Mouse (Mus musculus) fibroblast of lung, adult 2 months (primary cell): ENCODE measurements at regions not wholly inside any gene's neighbourhood (a gene's known extent, or its start where the extent isn't known, plus 50 kb on each side); places are given as distances from the start of the nearest gene placed in this dataset.

Source experiments
- DNase-seq: peaks from one replicate; pipeline ENCODE4 v3.0.0-alpha.2; 2011; ENCODE audit warnings: low read depth

DNA sequence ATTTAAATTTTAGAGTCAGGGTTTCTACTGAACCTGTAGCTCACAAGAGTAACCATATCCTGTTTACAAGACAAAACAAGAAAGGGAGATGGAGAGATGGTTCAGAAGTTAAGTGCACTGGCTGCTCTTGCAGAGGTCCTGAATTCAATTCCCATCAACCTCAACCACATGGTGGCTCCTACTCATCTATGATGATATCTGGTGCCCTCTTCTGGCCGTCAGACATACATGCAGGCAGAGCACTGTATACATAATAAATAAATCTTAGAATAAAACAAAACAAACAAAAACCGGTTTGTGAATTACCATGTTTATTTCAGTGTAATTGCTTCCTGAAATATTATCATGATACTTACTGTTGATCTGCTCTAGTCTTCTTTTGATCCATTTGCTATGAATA is 845.4 kb downstream of the Pcdh18 start:
- DNase-seq: no peak

DNA sequence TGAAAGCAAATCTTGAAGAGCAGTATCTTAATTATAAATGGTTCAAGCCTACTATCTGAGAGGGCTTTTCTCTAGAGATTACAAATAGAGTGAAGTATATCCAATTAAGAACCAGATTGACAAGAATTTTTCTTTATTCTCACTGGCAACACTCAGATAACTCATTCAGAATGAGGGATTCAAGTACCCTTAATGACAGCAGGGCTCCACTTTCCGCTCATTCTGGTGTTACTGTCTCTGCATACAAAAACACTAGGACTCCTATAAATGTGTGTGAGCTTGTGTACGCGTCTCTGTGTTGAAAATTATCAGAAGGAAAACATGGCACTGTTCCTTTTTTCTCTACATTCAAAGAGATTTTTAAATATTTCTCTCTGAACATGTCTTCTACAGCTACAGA is 866.7 kb downstream of the Pcdh18 start:
- DNase-seq: no peak

DNA sequence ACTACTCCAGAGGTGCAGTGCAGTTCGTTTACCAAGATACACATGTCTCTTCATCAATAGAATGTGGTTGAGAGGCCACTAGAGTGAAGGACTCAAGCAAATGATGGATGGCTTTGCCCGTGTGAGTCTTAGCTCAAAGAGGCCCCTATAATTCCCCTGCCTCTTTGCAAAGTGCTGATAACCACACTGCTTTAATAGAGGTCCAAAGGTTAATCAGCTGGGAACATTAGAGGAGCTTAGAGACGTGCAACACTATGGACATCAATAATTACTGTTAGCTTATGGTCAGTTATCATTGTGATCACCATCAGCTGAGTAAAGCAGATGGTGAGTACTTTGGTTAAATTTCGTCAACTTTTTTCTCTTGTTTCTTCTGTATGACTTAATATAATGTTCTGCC is 869.2 kb downstream of the Pcdh18 start:
- no peak for DNase-seq

DNA sequence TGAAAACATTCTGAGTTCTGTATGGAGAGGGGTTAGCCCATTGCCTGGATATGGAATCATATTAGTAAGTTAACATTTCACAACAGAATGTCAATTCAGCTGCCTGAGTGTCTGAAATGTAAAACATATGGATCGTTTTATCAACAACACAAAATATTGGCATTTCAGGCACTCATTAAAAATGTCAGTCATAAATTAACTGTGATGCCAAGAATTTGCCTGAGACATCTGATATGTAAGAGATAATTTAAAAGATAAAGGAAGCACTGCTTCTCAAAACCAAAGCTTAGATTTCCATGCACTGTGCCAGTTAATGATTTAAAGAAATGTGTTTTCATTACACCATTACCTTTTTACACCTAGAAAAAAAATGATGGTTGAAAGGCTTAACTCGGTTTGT is 887.6 kb downstream of the Pcdh18 start:
- DNase-seq: no peak

DNA sequence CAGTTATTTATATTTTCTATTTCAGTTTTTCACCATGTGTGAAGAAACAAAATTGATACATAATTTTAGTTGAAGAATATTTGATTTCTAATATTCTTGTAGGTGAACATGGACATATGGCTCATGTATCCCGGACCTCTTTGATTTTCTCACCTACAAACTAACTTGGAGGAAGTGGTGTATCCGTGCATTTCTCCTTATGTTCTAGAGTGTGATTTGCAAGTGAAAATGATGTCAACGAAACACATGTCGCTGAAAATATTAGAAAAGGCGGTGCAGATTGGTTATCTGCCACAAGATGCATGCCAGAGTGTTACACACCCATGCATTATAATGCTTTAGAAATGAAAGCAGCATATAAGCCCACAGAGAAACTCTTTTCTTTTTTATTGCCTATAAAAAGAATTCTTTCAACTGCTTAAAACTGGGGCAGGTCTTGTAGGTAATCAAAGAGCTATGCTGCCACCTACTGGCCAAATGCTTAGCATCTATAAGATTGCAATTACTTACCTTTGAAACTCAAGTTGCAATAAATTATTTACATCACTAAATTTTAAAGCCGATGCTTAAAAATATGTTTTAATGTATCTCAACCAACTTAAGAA is 911.0 kb downstream of the Pcdh18 start:
- DNase-seq: peak; percentile 26

DNA sequence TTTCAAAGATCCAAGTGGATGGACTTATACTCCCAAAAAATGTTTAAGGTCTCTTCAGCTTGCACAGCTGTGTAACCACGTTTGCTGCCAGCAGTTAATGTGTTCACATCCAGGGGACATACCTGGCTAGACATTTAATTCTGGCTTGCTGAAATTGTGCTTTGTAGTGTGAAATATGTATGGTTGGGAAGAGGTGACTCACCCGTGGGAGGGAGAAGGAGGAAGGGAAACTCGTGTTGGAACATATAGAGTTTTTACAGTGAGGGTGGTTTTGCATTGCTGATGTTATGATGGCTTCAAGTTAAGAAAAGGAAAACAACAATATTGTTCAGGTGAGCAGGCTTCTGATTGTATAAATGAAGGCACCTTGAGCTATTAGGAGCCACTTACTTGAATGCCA is 916.4 kb downstream of the Pcdh18 start:
- no peak for DNase-seq

DNA sequence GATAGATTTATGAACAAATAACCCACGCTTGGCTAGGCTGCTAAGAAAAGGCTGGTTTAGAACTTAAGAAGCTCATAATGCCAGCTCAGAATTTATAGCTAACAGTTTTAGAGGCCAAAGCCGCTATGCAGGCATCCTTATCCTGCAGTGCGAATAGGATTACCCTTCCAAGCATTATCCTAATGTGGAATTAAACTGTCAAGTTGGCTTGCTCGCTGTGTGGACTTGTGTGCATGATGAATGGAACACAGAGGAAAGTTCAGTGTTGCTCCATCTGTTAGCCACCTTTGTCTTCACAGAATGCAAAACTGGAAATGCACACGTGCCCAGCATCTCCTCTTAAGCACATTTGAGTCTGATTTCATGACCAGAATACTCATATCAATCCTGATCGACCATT is 933.8 kb downstream of the Pcdh18 start:
- no peak for DNase-seq

DNA sequence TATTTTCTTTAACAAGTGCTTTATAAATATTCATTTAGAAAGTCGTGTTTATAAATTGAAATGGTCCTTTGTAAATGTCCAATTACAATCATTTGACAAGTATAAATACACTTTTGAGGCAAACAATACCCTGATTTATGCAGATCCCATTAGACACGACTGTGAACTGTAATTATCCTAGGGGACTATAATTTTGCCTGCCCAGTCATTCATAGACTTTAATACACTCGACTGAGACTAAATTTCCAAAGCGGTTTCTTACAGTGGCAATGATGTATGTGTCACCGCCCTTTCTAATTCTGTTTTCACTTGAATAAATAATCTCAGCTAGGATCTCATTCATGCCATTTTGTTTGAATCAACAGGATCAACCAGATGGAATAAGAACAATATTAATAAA is 952.7 kb downstream of the Pcdh18 start:
- DNase-seq: no peak

DNA sequence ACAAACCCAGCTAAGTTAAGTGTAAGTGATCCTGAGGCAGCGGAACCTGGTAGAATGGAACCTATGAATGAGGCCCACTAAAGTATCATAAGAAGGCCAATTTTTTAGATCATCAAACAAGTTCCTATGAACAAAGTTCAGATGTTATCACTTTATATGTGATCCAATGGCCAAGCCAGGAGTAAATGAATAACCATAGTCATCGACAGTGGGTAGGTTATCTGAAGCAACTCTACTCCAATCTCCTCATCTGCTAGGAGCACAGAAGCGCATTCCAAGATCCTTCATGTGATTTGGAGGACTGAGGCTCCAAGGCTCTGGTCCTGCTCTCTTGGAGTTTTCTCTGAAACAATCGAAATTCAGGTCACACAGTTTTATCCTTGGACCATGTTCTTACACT is 985.4 kb downstream of the Pcdh18 start:
- DNase-seq: no peak
